Mouse (Mus musculus) heart, adult 2 months (tissue): ENCODE results near the gene Dok4.

ENCODE experiments used
- CTCF ChIP-seq: fragments of 200-600 bp; IDR thresholded peaks from 2 replicates; pipeline ENCODE4 v1.8.1; 2022; ENCODE audit warnings: antibody characterized with exemption, mild to moderate bottlenecking, moderate library complexity
- POLR2A ChIP-seq: fragments of 200-500 bp; IDR thresholded peaks from 2 replicates; pipeline ENCODE4 v1.6.1; 2011; ENCODE audit warnings: mild to moderate bottlenecking, low read depth, low read length, control low read depth; ENCODE audit not compliant: insufficient read depth

GRCm38 (mm10) chr8:94866921-94867320, 9.2 kb downstream of the Dok4 start:
- no peak for TF ChIP-seq CTCF
- no peak for TF ChIP-seq POLR2A
